Mouse (Mus musculus) testis, adult 2 months (tissue): ENCODE results near the gene Dusp12. TPM values are rescaled to one million over a fixed set of nuclear protein-coding genes. Genes with fewer than 3 reads are reported as not detected.

Experiments used
- H3K27ac ChIP-seq: fragments of 200-500 bp; 2 replicates; pipeline ENCODE4 v1.5.1; 2012; ENCODE audit warnings: low read depth, low read length; ENCODE audit not compliant: control insufficient read depth, insufficient read depth
- H3K27me3 ChIP-seq: fragments of 200-500 bp; 2 replicates; pipeline ENCODE4 v1.6.1; 2012; ENCODE audit warnings: mild to moderate bottlenecking, low read length, moderate library complexity; ENCODE audit not compliant: control insufficient read depth, insufficient read depth
- H3K36me3 ChIP-seq: fragments of 200-500 bp; 2 replicates; pipeline ENCODE4 v1.6.1; 2012; ENCODE audit warnings: mild to moderate bottlenecking, low read length; ENCODE audit not compliant: control insufficient read depth, insufficient read depth
- H3K4me1 ChIP-seq: fragments of 200-500 bp; 2 replicates; pipeline ENCODE4 v1.6.1; 2012; ENCODE audit warnings: low read length; ENCODE audit not compliant: control insufficient read depth, insufficient read depth
- H3K4me3 ChIP-seq: fragments of 200-500 bp; 2 replicates; pipeline ENCODE4 v1.5.1; 2012; ENCODE audit warnings: low read depth, mild to moderate bottlenecking, low read length, moderate library complexity, mixed read lengths; ENCODE audit not compliant: control insufficient read depth
- CTCF ChIP-seq: fragments of 200-500 bp; IDR thresholded peaks from 2 replicates; pipeline ENCODE4 v1.5.1; 2012; ENCODE audit warnings: low read depth, mild to moderate bottlenecking, inconsistent platforms, low read length, moderate library complexity; ENCODE audit not compliant: control insufficient read depth, insufficient read depth, insufficient replicate concordance
- POLR2A ChIP-seq: fragments of 200-500 bp; IDR thresholded peaks from 2 replicates; pipeline ENCODE4 v1.6.1; 2012; ENCODE audit warnings: low read depth, mild to moderate bottlenecking, inconsistent platforms, low read length, moderate library complexity; ENCODE audit not compliant: control insufficient read depth
- polyA plus RNA-seq: library from polyadenylated mRNA; depleted of rRNA; stranded (reverse); fragments of >200 nt; gene quantifications from 2 replicates; pipeline ENCODE4 v1.2.3, GENCODE M21; 2012; rRNA removed

Gene Dusp12
- polyA plus RNA-seq: 4.4 and 6.2 TPM in 2 replicates

DNA sequence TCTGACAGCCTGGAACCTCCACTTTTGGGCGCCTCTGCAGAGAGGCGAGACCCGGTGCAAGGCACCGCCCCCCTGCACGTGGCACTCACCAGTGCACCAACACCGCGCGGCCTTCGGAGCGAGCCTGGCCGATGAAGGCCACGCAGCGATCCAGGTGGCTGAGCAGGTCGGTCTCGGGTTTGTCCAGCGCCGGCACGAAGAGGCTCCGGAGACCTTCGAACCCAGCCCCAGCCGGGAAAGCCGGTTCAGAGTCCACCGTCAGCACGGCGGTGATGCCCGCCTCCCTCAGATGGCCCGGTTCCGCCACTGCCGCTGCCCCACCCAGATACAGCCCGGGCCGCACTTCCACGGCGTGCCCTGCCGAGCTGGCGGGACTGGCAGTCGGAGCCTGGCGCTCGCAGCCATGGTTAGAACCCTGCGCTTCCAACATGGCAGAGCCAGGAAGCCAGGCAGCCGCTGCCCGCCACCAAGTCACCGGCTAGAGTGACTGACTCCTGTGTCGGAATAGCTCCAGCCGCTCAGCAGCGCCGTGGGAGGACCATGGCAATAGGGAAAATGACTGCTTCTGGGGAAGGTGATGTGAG lies at the start of gene Dusp12, which contains the start of gene Gm26620:
Gene Dusp12, minus strand, starts transcription at position 563 of the 584 bp plus-strand sequence.
Gene Gm26620, plus strand, starts transcription at position 88 of the 584 bp plus-strand sequence.
- peak; percentile 18; the same call in 1 of the 2 replicates for TF ChIP-seq POLR2A
- peak; percentile 82; the same call in 1 of the 2 replicates for TF ChIP-seq CTCF
- Histone ChIP-seq H3K4me3 (peak within 1 kb of the TSS; percentile 89), H3K4me1 (peaks cover 2% of the 10 kb centered on the region; the same call in 1 of the 2 replicates), H3K36me3 (no peaks in the 10 kb centered on the region), H3K27ac (peak within 1 kb of the TSS; percentile 64), H3K27me3 (no peaks in the 10 kb centered on the region)

DNA sequence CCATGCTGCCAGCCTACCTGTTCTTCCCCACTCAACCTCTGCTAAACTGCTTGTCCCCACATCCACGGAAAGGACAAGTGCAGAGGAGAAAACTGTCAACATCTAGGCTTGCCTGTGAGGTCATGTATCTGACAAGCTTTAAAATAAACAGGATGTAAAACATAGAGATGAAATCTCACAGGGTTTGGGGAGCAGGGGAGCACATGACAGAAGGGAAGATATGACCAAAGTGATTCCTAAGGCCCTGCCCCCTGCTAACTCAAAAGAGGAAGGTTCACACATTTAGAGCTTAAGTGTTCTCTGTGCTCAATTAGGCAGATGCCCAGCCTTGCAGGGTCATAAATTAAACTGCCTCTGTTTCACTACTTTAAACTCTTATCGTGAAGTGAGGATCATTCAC lies 49.0 kb upstream of the Dusp12 start:
- no peak for TF ChIP-seq POLR2A
- no peak for TF ChIP-seq CTCF
- Histone ChIP-seq H3K4me1 (no peaks in the 10 kb centered on the region), H3K27me3 (no peaks in the 10 kb centered on the region), H3K4me3 (no peak overlapping the region), H3K36me3 (no peaks in the 10 kb centered on the region), H3K27ac (no peak overlapping the region)

DNA sequence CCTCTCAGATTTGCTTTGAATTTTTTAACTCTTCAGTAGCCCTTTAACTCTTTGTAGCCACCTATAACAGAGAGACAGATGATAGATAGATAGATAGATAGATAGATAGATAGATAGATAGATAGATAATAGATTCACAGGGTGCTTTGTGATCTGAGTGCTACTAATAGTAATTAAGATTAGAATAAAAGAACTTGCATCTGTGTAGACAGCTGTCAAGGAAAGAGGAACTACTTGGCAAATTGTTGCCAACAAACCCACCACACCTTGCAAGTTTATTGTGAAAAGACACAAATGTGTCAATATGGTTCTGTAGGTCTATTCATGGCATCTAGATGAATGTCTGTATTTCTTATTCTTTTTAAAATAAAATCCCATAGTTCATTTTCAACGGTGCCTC lies 48.6 kb upstream of the Dusp12 start:
- Histone ChIP-seq H3K4me1 (no peaks in the 10 kb centered on the region), H3K27ac (no peak overlapping the region), H3K4me3 (no peak overlapping the region), H3K27me3 (no peaks in the 10 kb centered on the region), H3K36me3 (no peaks in the 10 kb centered on the region)
- TF ChIP-seq CTCF (no peak), POLR2A (no peak)

DNA sequence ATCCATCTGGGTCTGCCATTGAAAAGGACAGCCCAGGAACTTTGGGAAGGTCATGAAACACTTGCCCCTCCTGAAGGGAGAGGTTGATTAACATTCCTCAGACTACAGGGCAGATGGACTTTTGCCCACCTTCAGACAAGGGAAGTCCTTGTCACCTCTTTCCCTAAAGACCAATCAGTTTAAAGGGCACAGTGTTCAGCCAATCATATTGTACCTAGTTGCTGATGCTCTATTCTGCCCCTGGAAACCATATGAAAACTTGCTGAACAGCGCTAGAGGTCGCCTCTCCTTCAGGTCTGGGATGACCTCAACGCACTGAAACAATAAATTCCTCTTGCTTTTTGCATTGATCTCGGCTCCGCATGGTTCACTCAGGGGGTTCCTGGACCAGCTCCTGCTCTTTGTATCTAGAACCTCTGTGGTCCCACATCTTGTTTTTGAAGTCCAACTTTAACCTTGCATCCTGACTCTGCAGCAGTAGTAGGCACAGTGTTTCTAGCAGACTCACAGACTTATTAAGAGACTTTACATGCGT lies 48.1 kb upstream of the Dusp12 start:
- Histone ChIP-seq H3K27me3 (no peaks in the 10 kb centered on the region), H3K4me3 (no peak overlapping the region), H3K27ac (no peak overlapping the region), H3K4me1 (no peaks in the 10 kb centered on the region), H3K36me3 (no peaks in the 10 kb centered on the region)
- no peak for TF ChIP-seq POLR2A
- no peak for TF ChIP-seq CTCF

DNA sequence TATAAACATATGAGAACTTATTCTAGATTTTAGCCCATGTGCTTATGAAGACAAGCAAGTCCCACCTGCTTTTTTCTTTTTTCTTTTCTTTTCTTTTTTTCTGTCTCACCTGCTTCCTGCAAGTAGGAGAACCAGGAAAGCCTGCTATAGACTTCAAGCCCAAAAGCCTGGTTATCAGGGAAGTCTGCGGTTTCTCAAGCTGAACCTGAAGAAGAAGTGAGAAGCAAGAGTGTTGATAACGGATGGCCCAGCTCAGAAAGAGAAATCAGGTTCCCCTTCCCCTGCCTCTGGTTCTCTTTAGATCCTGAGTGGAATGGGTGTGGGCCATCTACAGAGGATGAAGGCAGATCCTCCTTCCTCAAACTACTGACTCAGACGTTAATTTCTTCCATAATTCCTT lies 46.7 kb upstream of the Dusp12 start:
- H3K4me3 ChIP-seq: no peak overlapping the region
- H3K36me3 ChIP-seq: no peaks in the 10 kb centered on the region
- no peak for TF ChIP-seq CTCF
- no peak for TF ChIP-seq POLR2A
- H3K4me1 ChIP-seq: no peaks in the 10 kb centered on the region
- H3K27ac ChIP-seq: no peak overlapping the region
- H3K27me3 ChIP-seq: no peaks in the 10 kb centered on the region

DNA sequence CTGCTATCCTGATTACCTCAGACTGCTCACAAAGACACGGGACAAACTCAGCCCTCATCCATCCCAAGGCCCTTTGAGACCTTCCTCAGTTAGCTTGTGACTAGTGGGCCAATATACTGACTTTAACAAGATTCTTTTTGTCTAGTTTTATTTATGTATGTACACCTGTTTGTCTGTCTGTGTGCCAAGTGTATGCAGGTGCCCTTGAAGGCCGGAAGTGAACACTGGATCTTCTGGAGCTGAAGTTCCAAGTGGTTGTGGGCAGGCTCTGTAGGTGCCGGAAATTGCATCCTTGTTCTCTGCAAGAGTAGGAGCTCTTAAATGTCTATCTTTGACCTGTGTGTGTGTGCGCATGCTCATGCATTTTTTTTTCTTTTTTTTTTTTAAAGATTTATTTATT lies 43.9 kb upstream of the Dusp12 start:
- Histone ChIP-seq H3K27ac (no peak overlapping the region), H3K27me3 (no peaks in the 10 kb centered on the region), H3K36me3 (no peaks in the 10 kb centered on the region), H3K4me1 (no peaks in the 10 kb centered on the region), H3K4me3 (no peak overlapping the region)
- TF ChIP-seq POLR2A (no peak), CTCF (no peak)

DNA sequence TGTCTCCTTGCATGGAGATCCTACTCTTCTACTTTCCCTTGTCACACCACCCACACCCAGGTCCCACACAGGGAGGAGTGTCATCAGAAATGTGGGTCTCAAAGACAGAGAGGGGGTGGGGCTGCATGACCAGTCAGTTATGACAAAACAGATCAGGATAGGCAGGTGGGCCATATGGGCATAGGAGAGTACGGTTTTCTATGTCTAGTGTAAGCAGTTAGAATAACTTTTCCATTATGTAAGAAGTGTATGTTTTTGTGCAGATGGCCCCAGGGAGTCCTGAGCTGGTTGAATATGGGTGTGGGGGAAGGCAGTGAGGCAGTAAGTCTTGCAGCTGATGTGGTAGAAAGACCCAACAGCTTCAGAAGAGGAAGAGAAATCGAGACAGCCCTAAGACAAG lies 43.1 kb upstream of the Dusp12 start:
- Histone ChIP-seq H3K36me3 (no peaks in the 10 kb centered on the region), H3K27me3 (no peaks in the 10 kb centered on the region), H3K4me3 (peak overlapping the region; percentile 5; the same call in 1 of the 2 replicates), H3K27ac (no peak overlapping the region), H3K4me1 (no peaks in the 10 kb centered on the region)
- no peak for TF ChIP-seq POLR2A
- no peak for TF ChIP-seq CTCF
